Comparison of ENCODE assay signal across 8 mouse cellular contexts in genomic region chr13:65240509-65241098, GRCm38 (mm10). TPM values are rescaled to one million over a fixed set of nuclear protein-coding genes. Genes with fewer than 3 reads are reported as not detected.
DNase-seq lines count a peak whose midpoint lies in the region; ATAC-seq and TF ChIP-seq lines count a peak whose summit lies in the region.

No protein-coding gene starts in this region.

- peak; percentile 96 for DNase-seq in B cell, adult 2 months
- DNase-seq in kidney, postnatal 0 days (ENCODE audit: low spot score): peak; percentile 99
- DNase-seq in liver, embryonic 11.5 days (ENCODE audit: low spot score): peak; percentile 91
- peak; percentile 99 for DNase-seq in naive thymus-derived CD4-positive, alpha-beta T cell, adult 2 months (ENCODE audit: low read depth)

- H3K27me3 ChIP-seq in erythroblast, embryonic 14.5 days (ENCODE audit: control insufficient read depth): no peaks in the 10 kb centered on the region
- no peaks in the 10 kb centered on the region for H3K27me3 ChIP-seq in heart, embryonic 11.5 days (ENCODE audit: control insufficient read depth, insufficient read depth, low read length)
- H3K27me3 ChIP-seq in kidney, postnatal 0 days (ENCODE audit: insufficient read depth, low read length): no peaks in the 10 kb centered on the region
- H3K27me3 ChIP-seq in liver, embryonic 11.5 days (replicated peaks; ENCODE audit: control insufficient read depth, insufficient read depth, low read length): no peaks in the 10 kb centered on the region
- H3K27me3 ChIP-seq in stomach, embryonic 14.5 days (ENCODE audit: control insufficient read depth, insufficient read depth, low read length): no peaks in the 10 kb centered on the region

- peaks cover 15% of the 10 kb centered on the region for H3K36me3 ChIP-seq in erythroblast, embryonic 14.5 days (ENCODE audit: control insufficient read depth)
- H3K36me3 ChIP-seq in heart, embryonic 11.5 days (ENCODE audit: control insufficient read depth, insufficient read depth, low read length): no peaks in the 10 kb centered on the region
- no peaks in the 10 kb centered on the region for H3K36me3 ChIP-seq in kidney, postnatal 0 days (ENCODE audit: insufficient read depth, low read length)
- peaks cover 2% of the 10 kb centered on the region for H3K36me3 ChIP-seq in liver, embryonic 11.5 days (ENCODE audit: control insufficient read depth, insufficient read depth, low read length)
- no peaks in the 10 kb centered on the region for H3K36me3 ChIP-seq in stomach, embryonic 14.5 days (ENCODE audit: control insufficient read depth, insufficient read depth, low read length)

- peak overlapping the region; percentile 85 for H3K9ac ChIP-seq in heart, embryonic 11.5 days (ENCODE audit: low read depth, low read length)
- H3K9ac ChIP-seq in kidney, postnatal 0 days (ENCODE audit: low read depth, low read length): peak overlapping the region; percentile 65
- H3K9ac ChIP-seq in liver, embryonic 11.5 days (ENCODE audit: low read depth, low read length): peak overlapping the region; percentile 83
- peak overlapping the region; percentile 61; the same call in 1 of the 2 replicates for H3K9ac ChIP-seq in stomach, embryonic 14.5 days (replicated peaks; ENCODE audit: low read depth, low read length)

- peak; percentile 17; the same call in 1 of the 2 replicates for TF ChIP-seq POLR2A in bone marrow macrophage, adult 2 months (IDR thresholded peaks at IDR 0.05; ENCODE audit: borderline replicate concordance, low read depth, low read length)

- ATAC-seq in heart, embryonic 11.5 days (replicated peaks; ENCODE audit: insufficient number of reproducible peaks, low FRiP score, low TSS enrichment): peak; percentile 90
- peak; percentile 93 for ATAC-seq in kidney, postnatal 0 days (replicated peaks; ENCODE audit: low FRiP score, low read depth)
- ATAC-seq in liver, embryonic 11.5 days (replicated peaks; ENCODE audit: low FRiP score): peak; percentile 89
- peak; percentile 89 for ATAC-seq in stomach, embryonic 14.5 days (ENCODE audit: insufficient number of reproducible peaks, insufficient read depth, low FRiP score, low read depth)

- WGBS in heart, embryonic 11.5 days (ENCODE audit: insufficient replicate concordance): 0% methylated on average over 28 of the region's 28 CpGs
- 2% methylated on average over 28 of the region's 28 CpGs for WGBS in kidney, postnatal 0 days
- WGBS in liver, embryonic 11.5 days: 2% methylated on average over 28 of the region's 28 CpGs
- WGBS in stomach, embryonic 14.5 days: under 1% methylated on average over 28 of the region's 28 CpGs

- H3K4me2 ChIP-seq in heart, embryonic 11.5 days: peak overlapping the region; percentile 99
- H3K4me2 ChIP-seq in kidney, postnatal 0 days (ENCODE audit: low read length): peak overlapping the region; percentile 96
- peak overlapping the region; percentile 87 for H3K4me2 ChIP-seq in liver, embryonic 11.5 days
- peak overlapping the region; percentile 99 for H3K4me2 ChIP-seq in stomach, embryonic 14.5 days (replicated peaks; ENCODE audit: low read depth, low read length)

- H3K9me3 ChIP-seq in erythroblast, embryonic 14.5 days (ENCODE audit: control insufficient read depth, low read length): peaks cover 10% of the 10 kb centered on the region
- no peaks in the 10 kb centered on the region; the same call in 1 of the 2 replicates for H3K9me3 ChIP-seq in heart, embryonic 11.5 days (replicated peaks; ENCODE audit: control insufficient read depth, low read length)
- no peaks in the 10 kb centered on the region for H3K9me3 ChIP-seq in kidney, postnatal 0 days (replicated peaks; ENCODE audit: low read length)
- peaks cover 6% of the 10 kb centered on the region for H3K9me3 ChIP-seq in liver, embryonic 11.5 days (ENCODE audit: control insufficient read depth, low read length)
- peaks cover 5% of the 10 kb centered on the region; the same call in 1 of the 2 replicates for H3K9me3 ChIP-seq in stomach, embryonic 14.5 days (ENCODE audit: control insufficient read depth, low read depth, low read length)

- H3K4me1 ChIP-seq in bone marrow macrophage, adult 2 months (ENCODE audit: control insufficient read depth, insufficient read depth, low read length): no peaks in the 10 kb centered on the region; the same call in 1 of the 2 replicates
- peaks cover 30% of the 10 kb centered on the region for H3K4me1 ChIP-seq in erythroblast, embryonic 14.5 days (ENCODE audit: control insufficient read depth)
- peaks cover 7% of the 10 kb centered on the region; the same call in 1 of the 2 replicates for H3K4me1 ChIP-seq in heart, embryonic 11.5 days (ENCODE audit: control insufficient read depth, insufficient read depth, low read length)
- peaks cover 4% of the 10 kb centered on the region; the same call in 1 of the 2 replicates for H3K4me1 ChIP-seq in kidney, postnatal 0 days (replicated peaks; ENCODE audit: insufficient read depth, low read length)
- peaks cover 7% of the 10 kb centered on the region; the same call in 1 of the 2 replicates for H3K4me1 ChIP-seq in liver, embryonic 11.5 days (replicated peaks; ENCODE audit: control insufficient read depth, insufficient read depth, low read length)
- H3K4me1 ChIP-seq in stomach, embryonic 14.5 days (ENCODE audit: control insufficient read depth, insufficient read depth, low read length): peaks cover 6% of the 10 kb centered on the region; the same call in 1 of the 2 replicates

- H3K27ac ChIP-seq in bone marrow macrophage, adult 2 months (ENCODE audit: insufficient read depth, low read depth, low read length): peak overlapping the region; percentile 75
- peak overlapping the region; percentile 82 for H3K27ac ChIP-seq in heart, embryonic 11.5 days (ENCODE audit: low read depth, low read length)
- H3K27ac ChIP-seq in kidney, postnatal 0 days: peak overlapping the region; percentile 88
- H3K27ac ChIP-seq in liver, embryonic 11.5 days (ENCODE audit: low read depth, low read length): peak overlapping the region; percentile 89
- H3K27ac ChIP-seq in stomach, embryonic 14.5 days (ENCODE audit: low read length): peak overlapping the region; percentile 87

- H3K4me3 ChIP-seq in bone marrow macrophage, adult 2 months (ENCODE audit: insufficient read depth, low read length): peak overlapping the region; percentile 98
- peak overlapping the region; percentile 99 for H3K4me3 ChIP-seq in erythroblast, embryonic 14.5 days (replicated peaks)
- peak overlapping the region; percentile 84 for H3K4me3 ChIP-seq in heart, embryonic 11.5 days (ENCODE audit: low read depth, low read length)
- peak overlapping the region; percentile 64 for H3K4me3 ChIP-seq in kidney, postnatal 0 days (replicated peaks; ENCODE audit: low read depth, low read length)
- peak overlapping the region; percentile 89 for H3K4me3 ChIP-seq in liver, embryonic 11.5 days (ENCODE audit: low read depth, low read length)
- H3K4me3 ChIP-seq in stomach, embryonic 14.5 days (ENCODE audit: low read depth, low read length): peak overlapping the region; percentile 75

- no peak for TF ChIP-seq CTCF in bone marrow macrophage, adult 2 months (IDR thresholded peaks at IDR 0.05; ENCODE audit: low read depth, low read length)
- TF ChIP-seq CTCF in kidney, postnatal 0 days (IDR thresholded peaks at IDR 0.05; ENCODE audit: low read depth): peak; percentile 0; the same call in 1 of the 2 replicates

RNA-seq across cellular contexts. Expression of gene Gm10775, which starts 18.7 kb away (rescaled TPM):
- not detected in 2 replicates for polyA plus RNA-seq in bone marrow macrophage, adult 2 months (2012; ENCODE audit: insufficient read depth, insufficient read length, missing spikeins)
- 0.07 TPM in 1 of 2 replicates, not detected in the other for polyA plus RNA-seq in erythroblast, embryonic 14.5 days (2012)
- polyA plus RNA-seq in heart, embryonic 11.5 days (2014; fragmentation: Nextera tagmentation; extraction: Ambion mirVana): not detected in 2 replicates
- not detected in 2 replicates for polyA plus RNA-seq in kidney, postnatal 0 days (2015; fragmentation: Nextera tagmentation; extraction: Ambion mirVana)
- polyA plus RNA-seq in liver, embryonic 11.5 days (2014; fragmentation: Nextera tagmentation; extraction: Ambion mirVana): not detected in 2 replicates
- not detected in 2 replicates for polyA plus RNA-seq in stomach, embryonic 14.5 days (2014; fragmentation: Nextera tagmentation; extraction: Ambion mirVana)

RNA-seq across cellular contexts. Expression of gene Nlrp4f, which starts 34.8 kb away (rescaled TPM):
- polyA plus RNA-seq in bone marrow macrophage, adult 2 months (2012; ENCODE audit: insufficient read depth, insufficient read length, missing spikeins): not detected in 2 replicates
- polyA plus RNA-seq in erythroblast, embryonic 14.5 days (2012): not detected in 2 replicates
- polyA plus RNA-seq in heart, embryonic 11.5 days (2014; fragmentation: Nextera tagmentation; extraction: Ambion mirVana): not detected in 2 replicates
- not detected in 2 replicates for polyA plus RNA-seq in kidney, postnatal 0 days (2015; fragmentation: Nextera tagmentation; extraction: Ambion mirVana)
- polyA plus RNA-seq in liver, embryonic 11.5 days (2014; fragmentation: Nextera tagmentation; extraction: Ambion mirVana): not detected in 2 replicates
- polyA plus RNA-seq in stomach, embryonic 14.5 days (2014; fragmentation: Nextera tagmentation; extraction: Ambion mirVana): not detected in 2 replicates

RNA-seq across cellular contexts. Expression of gene Zfp369, which starts 38.0 kb away (rescaled TPM):
- 21.1 and 22.2 TPM in 2 replicates for polyA plus RNA-seq in bone marrow macrophage, adult 2 months (2012; ENCODE audit: insufficient read depth, insufficient read length, missing spikeins)
- 0.56 and 0.70 TPM in 2 replicates for polyA plus RNA-seq in erythroblast, embryonic 14.5 days (2012)
- polyA plus RNA-seq in heart, embryonic 11.5 days (2014; fragmentation: Nextera tagmentation; extraction: Ambion mirVana): 14.4 and 16.7 TPM in 2 replicates
- polyA plus RNA-seq in kidney, postnatal 0 days (2015; fragmentation: Nextera tagmentation; extraction: Ambion mirVana): 6.8 and 7.6 TPM in 2 replicates
- 11.3 and 11.4 TPM in 2 replicates for polyA plus RNA-seq in liver, embryonic 11.5 days (2014; fragmentation: Nextera tagmentation; extraction: Ambion mirVana)
- 22.0 and 23.3 TPM in 2 replicates for polyA plus RNA-seq in stomach, embryonic 14.5 days (2014; fragmentation: Nextera tagmentation; extraction: Ambion mirVana)

Comparison
In these comparisons a context has a peak if more than half of its experiments do, and no peak if none do; other contexts are left out.
1. Peak in every context shown above with its lines: DNase-seq, ATAC-seq, H3K4me3 ChIP-seq and H3K27ac ChIP-seq.